Mouse (Mus musculus) inflammation-experienced regulatory T-cells, adult 6 months (primary cell): ENCODE data around the gene Rora. TPM values are rescaled to one million over a fixed set of nuclear protein-coding genes. Genes with fewer than 3 reads are reported as not detected.

ENCODE experiments used
- ATAC-seq: one replicate; pipeline ENCODE4 v1.8.0; 2017
- polyA plus RNA-seq, 3 experiments: library from polyadenylated mRNA; unstranded; fragments of 100-300 nt; shearing (Covaris generic); gene quantifications; one replicate each; pipeline ENCODE4 v1.2.1; 2017

Rora gene
- polyA plus RNA-seq, 3 experiments from 2014 or later = 38.3 to 98.2 (median 52.9) TPM

DNA sequence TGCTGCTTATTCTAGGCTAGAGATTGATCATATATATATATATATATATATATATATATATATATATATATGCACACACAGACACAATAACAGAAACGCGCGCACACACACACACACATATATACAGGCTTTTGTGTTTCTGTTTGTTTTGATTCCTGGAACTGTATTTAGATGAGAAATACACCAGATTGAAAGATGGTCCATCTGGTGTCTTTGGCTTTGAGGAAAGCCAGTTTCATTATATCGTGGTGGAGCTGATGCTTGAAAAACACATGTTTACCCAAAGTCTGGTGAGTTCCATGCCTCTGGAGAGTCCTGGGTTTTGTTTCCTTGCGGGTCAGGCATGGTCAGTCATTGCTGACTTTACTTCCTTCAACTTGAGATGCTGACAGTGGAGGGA is 169.7 kb downstream of the Rora start:
- ATAC-seq = no peak

DNA sequence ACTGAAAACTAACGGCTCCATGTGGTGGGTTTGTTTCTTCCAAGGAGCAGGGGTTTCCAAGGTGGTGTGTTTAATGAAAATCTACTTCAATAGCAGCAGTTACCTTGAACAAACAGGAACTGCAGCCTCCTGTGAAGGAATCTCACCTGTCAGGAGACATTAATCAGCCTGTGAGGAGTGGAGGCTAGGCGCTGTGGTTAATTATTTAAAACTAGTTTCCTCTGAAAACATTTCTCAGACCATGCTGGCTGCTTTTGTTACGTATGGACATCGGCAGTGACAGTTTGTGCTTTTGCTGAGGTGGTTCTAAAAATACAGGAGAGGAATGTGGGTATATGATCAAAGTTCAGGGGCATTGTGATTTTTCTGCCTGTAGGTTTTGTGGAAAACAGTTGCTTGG is 171.5 kb downstream of the Rora start:
- no peak for ATAC-seq

DNA sequence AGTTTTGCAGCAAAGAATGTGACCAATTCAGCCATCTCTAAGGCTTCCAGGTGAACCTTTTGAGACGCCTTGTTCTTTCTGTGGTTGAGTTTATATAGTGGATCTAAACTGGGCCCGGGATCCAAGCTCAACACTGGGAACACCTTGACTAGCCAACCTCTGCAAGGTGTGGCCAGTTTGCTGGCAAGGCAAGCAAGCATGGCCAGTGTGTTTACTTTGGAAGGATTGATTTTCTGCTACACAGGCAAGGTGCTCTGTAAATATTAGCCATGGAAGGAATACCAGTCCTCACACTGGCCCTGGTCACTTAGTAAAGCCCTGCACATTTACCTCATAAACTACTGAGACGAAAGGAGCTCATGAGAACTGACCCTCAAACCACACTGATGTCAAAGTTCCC is 172.3 kb downstream of the Rora start:
- no peak for ATAC-seq

DNA sequence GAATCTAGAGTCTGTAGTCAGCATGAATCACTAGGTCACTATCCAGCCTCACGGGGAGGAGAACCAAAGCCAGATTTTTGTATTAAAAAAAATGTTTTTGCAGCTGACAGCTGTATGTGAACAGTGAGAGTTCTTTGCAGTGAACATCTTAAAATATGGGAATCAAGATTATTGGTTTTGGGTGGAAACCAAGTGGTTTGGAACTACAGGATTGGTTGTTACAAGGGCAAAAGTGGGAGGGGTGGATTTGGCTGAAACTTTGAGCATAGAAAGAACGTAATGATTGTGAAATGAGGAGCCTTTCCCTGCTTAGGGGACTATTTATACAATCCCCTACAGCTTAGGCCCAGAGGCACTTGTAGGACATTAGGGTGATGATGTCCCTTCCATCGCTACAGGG is 173.9 kb downstream of the Rora start:
- no peak for ATAC-seq

DNA sequence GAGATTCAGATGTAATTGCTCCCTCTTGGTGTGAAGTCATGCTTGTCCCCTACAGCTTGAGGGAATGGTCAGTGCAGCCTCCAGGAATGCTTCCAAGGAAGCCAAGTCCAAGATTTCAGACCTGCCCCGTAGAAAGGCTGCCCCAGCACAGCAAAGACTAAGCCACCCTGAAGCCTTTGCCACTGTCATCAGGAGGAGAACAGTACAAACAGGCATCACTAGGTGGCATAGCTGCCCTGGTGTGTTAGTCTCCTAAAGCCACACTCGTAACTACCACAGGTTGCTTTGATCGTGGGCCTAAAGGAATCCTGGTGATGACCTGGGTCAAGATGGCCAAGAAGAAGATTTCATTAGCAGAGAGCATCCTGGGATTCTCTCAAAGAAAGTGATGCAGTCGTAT is 176.3 kb downstream of the Rora start:
- no peak for ATAC-seq

DNA sequence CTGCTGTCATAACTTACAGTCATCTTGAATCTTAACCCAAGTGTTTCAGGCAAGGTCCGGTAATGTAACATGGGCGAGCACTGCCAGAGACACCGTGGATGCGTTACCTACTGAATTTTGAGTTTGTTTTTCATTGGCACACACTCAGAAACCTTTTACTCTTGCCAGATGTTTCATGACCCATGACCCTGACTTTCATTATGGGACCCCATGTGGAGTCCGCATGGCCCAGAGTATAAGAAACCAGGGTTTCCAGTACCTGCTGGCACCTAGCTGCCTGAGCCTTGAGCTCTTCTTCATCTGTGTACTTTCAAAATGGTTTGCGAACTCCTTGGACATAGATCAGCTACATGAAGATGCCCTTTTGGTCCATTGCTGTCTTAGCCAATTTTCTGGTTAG is 179.7 kb downstream of the Rora start:
- ATAC-seq = no peak

DNA sequence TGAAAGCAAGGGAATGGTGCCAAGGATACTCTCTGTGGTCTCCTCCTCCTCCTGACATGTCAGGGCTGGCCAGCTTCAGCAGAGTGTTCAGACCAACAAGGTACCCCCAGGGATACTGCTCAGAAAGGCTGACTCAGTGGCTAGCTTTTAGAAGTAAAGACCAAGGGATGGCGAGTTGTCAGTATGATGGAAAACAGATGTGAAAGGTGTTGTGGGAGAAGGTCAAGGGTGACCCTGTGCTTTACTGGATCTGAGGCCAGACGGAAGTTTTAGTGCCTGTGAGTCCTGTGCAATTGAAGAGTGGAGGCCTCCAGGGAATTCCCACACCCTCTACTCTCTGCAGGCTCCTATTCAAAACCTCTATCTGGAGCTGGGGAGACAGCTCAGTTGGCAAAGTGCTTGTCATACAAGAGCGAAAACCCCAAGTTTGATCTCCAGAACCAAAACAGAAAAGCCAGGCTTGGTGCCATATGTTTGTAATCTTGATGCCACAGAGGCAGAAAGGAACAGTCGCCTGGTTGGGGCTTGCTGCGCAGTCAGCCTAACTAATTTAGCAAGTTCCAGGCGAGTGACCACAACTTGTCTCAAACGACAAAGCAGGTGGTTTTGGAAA is 181.6 kb downstream of the Rora start:
- no peak for ATAC-seq

DNA sequence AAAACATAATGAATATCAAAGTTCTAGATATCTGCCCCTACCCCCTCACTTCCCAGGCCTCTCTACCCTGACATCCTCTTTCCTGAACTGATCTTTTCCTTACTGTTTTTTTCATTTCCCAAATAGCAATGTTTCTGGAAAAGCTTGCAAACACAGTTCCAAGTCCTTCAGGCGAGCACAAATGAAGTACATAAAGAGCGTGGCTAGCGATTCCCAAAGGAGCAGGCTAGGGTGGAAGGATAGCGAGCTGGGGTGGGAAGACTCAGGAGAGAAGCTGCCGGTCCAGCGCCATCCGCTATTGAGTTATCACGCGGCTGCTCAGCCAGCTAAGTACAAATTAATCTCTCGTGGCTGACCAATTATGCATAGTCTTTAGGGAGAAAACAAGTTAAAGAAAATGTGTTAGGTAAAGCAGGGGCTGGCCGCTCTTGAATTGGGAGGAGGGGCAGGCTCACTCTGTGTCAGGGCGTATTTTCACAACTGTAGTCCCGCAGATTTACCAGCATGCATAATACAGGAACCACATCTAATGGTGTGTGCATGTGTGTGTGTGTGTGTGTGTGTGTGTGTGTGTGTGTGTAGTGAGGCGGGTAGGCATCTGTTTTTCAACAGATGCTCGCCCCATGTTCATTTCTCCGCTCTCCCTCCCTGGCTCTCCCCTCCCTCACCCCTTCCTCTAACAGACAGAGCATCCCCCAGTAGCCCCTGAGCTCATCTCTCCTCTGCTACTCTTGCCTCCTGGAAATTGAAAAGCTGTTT is 188.7 kb downstream of the Rora start:
- no peak for ATAC-seq

DNA sequence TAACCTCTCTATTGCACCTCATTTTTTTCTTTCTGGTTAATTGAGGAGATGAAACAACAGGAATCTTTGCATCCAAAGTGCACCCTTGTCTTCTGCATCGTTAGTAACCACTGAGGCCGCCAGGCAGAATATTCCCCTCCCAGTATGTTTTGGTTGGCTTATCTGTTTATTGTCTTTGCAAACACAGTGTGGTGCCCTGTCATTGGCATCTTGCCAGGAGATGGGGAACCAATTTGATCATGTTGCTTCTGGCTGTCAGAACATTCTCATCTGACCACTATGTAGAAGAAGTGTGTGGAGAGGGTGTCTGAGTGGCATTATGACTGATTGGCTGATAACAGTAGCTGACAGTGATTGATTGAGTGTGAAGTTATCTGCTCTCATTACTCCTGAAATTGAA is 192.0 kb downstream of the Rora start:
- ATAC-seq = no peak

DNA sequence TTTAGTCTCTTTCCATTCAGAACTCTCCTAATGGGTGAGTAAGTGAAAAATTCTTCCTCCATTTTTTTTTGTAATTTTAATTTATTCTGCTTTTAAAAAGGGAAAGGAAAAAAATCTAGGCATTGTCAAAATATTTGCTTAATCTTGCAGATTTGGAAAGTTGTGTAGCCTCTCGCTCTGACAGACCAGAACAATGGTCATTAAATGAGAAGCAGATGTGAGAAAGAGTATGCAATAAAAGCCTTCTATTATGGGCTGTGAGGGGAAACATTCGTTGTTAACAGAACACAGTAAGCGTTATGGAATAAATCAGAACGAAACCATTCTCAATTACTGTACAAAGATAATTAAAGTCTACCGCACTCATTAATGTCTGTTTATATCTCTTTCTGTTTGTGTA is 196.7 kb downstream of the Rora start:
- ATAC-seq = no peak

DNA sequence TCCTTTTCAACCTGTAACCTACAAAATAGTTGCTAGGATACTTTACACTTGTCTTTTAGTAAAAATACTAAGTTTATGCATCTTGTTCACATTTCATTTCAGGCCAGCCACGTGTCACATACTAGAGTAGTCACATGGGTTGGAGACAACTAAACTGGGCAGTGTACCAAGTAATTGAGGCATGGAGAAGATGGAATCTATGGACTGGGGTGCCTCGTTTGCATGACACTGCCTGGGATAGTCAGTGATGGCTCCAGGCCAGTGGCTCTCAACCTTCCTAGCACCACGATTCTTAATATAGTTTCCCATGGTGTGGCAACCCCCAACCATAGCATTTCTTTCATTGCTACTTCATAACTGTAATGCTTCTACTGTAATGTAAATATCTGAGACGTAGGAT is 198.6 kb downstream of the Rora start:
- no peak for ATAC-seq

DNA sequence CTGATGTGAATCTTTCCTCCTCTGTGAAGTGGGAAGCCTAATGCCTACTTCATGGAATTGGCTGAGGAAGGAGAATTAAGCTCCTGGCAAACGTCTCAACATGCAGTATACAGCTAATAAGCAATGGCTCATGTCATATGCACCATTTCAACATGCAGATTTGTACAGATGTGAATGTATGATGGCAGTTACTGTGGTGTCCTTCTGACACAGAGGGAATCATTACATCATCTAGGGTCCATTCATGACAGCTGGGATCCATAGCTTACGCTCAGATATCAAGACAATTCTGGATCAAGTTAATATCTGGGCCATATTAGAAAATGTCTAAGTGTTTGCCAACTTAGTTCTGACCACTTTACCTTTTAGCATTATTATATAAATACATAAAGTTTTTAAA is 199.3 kb downstream of the Rora start:
- no peak for ATAC-seq

DNA sequence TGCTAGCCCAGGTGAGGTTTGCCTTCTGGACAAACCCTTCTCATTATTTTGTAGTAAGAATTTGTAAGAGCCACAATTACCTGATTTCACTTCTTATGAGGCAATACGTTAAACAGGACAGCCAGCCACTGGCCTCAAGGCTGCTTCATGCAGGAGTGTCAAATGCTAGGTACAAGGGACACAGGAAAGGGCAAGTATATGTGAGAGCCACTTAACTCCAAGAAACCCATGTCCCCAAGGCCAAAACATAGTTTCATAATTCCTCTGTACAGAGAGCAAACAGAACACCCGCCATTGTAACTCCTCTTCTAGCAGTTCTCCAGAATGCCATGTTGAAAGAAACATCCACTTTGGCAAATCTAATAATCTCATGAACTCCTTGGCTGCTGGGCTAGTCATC is 205.9 kb downstream of the Rora start:
- ATAC-seq = no peak

DNA sequence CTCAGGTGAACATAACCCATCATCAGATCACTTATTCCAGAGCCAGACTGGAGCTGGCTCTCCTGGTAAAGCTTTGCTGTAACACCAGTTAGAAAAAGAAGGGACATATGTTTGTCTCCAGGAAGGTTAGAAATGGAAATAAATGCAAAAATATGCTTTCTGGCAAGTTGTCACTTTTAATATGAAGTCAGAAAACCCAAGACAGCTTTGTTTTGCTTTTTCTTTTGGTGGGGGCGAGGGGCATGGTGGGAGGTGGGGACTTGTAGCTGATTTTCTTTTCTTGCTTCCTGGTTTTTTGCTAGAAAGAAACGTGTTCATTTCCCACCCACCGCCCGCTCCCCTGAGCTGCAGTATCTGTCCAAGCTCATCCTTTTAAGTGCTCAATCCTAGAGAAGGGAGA is 212.7 kb downstream of the Rora start:
- no peak for ATAC-seq

DNA sequence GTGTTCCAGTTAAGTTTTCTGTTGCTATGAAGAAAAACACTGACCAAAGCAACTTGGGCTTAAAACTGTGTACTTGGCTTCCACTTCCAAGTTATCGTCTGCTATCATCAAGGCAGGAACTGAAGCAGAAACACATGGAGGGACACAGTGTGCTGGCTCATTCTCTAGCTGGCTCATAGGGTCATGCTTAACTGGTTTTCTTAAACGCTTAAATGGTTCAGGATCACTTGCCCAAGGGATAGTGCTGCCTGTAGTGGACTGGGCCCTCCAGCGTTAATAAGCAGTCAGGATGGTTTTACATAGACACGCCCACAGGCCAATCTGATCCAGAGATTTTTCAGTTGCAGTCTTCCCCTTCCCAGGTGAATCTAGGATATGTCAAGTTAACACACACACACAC is 220.3 kb downstream of the Rora start:
- ATAC-seq = no peak

DNA sequence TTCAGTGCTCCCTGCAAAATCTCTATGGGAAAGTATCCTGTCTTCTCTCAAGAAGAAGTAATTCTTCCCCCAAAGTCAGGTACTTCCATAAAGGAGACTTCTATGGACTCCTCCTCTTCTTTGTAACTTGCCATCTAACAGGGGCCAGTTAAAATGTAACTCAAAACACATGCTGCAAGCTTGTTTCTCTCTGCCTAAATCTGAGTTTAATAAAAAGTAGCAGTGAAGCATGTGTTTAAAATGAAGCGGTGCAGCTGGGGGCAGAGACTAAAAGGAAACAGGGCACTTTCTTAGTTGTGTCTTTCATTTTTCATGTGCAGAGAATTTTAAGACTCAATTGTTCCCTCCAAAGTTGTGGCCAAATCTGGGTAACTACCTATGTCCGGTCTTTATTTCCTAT is 221.0 kb downstream of the Rora start:
- no peak for ATAC-seq

DNA sequence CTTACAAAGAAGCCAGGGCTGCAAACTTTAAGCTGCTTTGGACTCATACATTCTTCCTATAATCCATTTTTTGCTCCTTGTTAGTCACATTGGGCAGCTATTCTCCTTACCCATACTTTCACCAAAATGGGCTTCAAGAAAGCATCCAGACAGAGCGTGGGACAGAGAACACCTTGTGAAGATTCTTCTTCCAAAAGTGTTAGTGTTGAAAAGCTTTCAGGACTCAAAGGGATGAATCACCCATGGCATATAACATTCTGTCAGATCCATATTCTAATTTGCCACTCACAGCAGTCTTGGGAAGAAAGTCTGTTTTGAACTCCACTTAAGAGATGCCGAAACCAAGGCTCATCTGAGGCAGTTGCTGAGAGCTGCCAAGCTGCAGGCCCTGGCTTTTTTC is 222.2 kb downstream of the Rora start:
- ATAC-seq = no peak

DNA sequence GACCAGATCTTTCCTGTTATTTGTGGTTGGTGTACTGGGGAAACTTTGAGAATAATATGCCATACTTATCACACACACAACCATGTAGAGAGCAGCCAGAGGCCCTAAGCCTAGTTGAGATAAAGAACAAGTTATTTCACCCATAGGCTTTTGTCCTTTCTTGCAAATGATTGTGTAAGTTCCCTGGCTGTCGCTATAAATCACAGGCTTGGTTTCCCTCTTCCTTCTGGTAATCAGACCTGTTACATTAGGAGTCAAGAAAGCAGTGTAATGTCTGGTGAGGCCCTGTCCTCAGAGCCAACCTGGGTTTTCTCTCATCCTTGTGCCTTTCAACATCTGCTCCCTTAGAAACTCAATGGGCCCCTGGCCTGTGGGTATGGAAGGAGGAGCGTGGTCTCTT is 222.7 kb downstream of the Rora start:
- no peak for ATAC-seq

DNA sequence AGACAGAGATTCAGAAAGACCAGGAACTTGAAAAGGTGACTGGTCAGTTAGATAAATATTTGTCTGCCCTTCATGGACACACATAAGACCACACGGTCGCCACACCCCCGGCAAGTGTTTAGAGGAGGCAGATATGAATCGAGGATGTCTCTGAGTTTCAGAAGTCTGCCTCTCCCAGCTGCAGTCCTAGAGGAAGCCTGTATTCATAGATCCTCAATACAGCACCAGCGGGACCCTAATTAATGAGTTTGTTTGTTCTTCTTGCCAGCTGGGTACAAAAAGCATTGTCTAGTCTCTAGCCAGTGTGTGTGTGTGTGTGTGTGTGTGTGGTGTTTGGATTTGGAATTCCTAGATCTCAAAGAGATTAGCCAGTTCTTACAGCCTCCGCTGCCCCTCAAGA is 228.3 kb downstream of the Rora start:
- no peak for ATAC-seq

DNA sequence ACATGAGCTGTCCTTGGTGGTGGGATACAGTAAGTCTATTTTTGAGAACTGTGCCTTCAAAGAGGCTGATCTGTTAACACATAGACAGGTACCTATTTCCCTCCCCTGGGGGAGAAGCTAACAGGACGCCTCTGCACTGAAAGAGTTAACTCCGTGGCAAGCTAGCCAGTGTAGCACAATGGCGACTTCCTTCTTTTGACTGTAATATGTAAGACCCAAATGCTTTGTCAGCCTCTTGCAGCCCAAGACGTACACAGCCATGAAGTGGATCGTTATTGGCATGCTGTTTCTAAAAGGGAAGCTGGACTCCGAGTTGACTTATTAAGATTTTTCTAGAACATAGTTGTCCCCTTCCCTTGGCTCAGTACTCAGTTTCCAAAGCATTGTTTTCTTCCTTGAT is 229.4 kb downstream of the Rora start:
- ATAC-seq = no peak

DNA sequence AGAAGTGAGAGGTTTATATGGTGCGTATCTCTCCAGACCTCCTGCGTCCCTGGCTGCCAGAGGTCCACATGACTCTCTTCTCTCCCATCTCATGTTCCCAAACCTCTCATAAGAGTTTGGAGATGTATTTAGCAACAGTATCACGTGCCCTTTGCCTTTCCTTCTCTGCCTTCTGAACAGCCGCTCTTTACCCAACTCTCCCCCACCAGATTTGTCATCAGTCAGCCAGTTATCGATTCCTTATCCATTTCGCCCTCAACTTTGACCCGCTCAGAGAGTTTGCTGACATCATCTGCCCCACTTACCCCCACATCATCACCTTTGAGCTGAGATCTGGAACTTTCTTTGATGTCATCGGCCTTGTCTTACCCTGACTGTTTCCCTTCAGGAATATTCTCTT is 230.1 kb downstream of the Rora start:
- no peak for ATAC-seq

DNA sequence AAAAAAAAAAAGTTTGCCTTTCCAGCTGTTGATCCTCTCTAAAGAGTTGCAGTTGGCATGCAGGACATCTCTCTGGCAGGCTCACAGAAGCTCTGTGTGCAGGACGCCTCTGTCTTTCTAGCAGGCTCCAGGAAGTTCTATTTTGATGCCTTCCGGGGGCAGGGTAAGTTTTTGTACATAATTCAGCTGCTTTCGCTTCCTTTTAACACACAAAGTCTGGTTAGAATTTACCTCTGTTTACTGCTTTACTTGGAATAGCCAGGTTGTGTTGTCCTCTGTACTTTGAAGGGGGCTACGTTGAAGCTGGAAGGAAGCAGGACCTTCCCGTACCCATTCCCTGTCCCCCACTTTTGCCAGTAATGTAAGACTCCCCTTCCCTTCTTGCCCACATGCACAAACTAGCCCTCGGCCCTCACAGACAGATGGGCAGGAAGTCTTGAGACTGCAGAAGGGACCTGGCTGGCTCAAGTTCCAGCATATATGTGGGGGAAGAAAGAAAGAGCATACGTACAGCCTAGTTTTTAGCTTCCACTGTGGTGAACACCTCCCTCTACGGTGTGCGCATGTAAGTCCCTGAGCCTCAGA is 231.0 kb downstream of the Rora start:
- ATAC-seq = no peak

DNA sequence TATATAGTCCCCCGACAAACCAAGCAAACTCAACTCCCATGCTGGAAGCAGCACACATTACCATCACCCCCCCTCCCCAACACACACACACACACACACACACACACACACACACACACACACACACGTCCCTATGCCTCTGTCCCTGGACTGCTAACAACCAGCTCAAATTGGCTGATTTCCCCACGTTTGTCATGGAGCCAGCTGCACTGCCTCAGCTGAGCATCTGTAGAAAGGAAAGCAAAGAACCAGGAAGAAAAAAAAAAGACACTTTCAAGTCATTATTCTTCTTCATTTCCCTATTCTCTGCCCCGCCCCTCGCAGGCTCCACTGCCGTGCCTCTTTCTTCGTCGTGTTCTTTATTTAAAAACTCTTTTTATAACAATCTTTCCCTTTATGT is 235.1 kb downstream of the Rora start:
- ATAC-seq = no peak

DNA sequence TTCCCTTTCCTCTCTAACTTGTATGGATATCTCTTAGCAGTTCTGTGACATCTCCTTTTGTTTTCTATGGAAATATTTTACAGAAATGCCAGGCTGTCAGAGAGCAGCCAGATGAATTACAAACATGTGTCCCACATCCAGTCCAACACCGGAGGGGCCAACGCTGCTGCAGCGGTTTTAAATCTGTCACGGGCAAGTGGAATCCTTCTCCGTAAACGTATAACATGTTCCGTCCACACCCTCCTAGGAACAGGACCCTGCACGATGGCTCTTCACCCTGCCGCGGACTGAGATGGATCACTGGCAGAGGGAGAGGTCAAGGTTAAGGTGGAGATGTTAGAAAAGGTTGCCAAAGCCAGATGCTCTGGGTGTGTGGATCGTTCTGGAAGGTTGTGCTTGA is 237.8 kb downstream of the Rora start:
- no peak for ATAC-seq

DNA sequence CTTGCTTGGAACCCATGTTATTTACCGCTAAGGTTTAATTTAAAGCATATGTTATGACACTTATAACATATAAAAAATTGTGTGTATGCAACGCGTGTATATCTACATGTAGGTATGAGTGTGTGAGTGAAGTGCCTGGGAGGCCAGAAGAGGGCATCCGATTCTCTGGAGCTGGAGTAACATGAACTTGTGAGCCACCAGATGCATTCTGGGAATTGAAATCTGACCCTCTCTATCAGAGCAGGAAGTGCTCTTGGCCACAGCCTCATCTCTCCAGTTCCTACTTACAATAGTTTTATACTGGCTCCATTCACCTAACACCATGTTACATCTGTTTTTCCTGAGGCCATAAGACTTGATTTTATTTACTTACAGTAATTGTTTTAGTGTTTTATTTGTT is 238.8 kb downstream of the Rora start:
- no peak for ATAC-seq
